Mouse (Mus musculus) heart, postnatal 0 days (tissue): ENCODE data around the gene Cyp2a4.
"Not testable (repeated sequence)": the region's sequence is repeated elsewhere in the genome, so short reads cannot be mapped to it uniquely, and the experiment has no call there.

Experiments used
- CTCF ChIP-seq: IDR thresholded peaks from 2 replicates; pipeline ENCODE4 v1.5.1; 2016; ENCODE audit warnings: antibody characterized with exemption, control low read depth, low read depth
- EP300 ChIP-seq: IDR thresholded peaks from 2 replicates; pipeline ENCODE4 v1.6.1; 2016; ENCODE audit warnings: antibody characterized with exemption, low read depth

GRCm38 (mm10) chr7:26350177-26350576 lies 43.2 kb downstream of the Cyp2a4 start:
- not testable (repeated sequence) for TF ChIP-seq CTCF, EP300
